Mouse (Mus musculus) testis, postnatal 14 days (tissue): Measurements from ENCODE around the gene D6Ertd527e.

Source experiments
- DNase-seq: peaks from one replicate; pipeline ENCODE4 v3.0.0; 2021; ENCODE audit warnings: low spot score

D6Ertd527e gene

GRCm38 (mm10) chr6:87152461-87153230 lies 48.1 kb downstream of the D6Ertd527e start:
- no peak for DNase-seq

- DNase-seq, result no peak
These were observed 48.7 kb downstream of the D6Ertd527e start for GRCm38 (mm10) chr6:87153231-87153580.

GRCm38 (mm10) chr6:87153836-87154235 lies 49.3 kb downstream of the D6Ertd527e start:
- DNase-seq, result no peak

GRCm38 (mm10) chr6:87158062-87158623 lies 53.6 kb downstream of the D6Ertd527e start:
- no peak for DNase-seq

GRCm38 (mm10) chr6:87160196-87160595 lies 55.6 kb downstream of the D6Ertd527e start:
- no peak for DNase-seq

- no peak for DNase-seq
These were observed 57.1 kb downstream of the D6Ertd527e start for GRCm38 (mm10) chr6:87161391-87162263.
